Comparison of ENCODE assay signal across 9 mouse cellular contexts in the genomic region with DNA sequence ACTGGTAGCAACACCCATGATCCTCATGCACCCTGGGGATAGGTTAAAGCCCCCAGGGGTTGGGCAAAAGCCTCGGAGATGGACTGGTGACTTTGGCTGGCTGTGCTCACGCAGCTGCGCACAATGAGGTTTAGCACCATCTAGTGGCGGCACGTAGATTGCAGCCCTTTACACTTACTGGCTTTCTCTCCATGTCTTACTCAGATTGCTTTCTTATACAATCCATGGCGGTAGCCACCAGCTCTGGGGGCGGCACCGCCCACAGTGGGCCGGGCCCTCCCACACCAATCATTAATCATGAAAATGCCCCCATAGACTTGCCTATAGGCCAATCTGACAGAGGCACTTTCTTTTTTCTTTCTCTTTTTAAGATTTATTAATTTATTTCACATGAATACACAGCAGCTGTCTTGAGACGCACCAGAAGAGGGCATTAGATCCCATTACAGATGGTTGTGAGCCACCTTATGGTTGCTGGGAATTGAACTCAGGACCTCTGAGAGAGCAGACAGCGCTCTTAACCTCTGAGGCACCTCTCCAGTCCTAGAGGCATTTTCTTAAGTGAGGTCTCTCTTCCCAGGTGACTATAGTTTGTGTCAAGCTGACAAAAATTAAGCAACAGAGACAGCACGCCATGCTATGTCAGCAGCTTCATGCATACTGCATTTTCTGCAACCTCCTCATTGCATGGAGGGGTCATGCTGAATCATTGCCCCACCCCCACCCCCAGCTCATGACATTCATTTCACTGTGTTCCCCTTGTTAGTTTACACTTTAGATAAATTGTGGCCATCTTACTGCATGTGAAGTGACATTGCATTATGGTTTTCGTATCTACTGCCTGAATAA. TPM values are rescaled to one million over a fixed set of nuclear protein-coding genes. Genes with fewer than 3 reads are reported as not detected.
DNase-seq lines count a peak whose midpoint lies in the region; ATAC-seq and TF ChIP-seq lines count a peak whose summit lies in the region.
"Had no signal": no experiment of that assay in that cellular context is flagged by ENCODE, and none has a peak within 500 bp of the region (broad histone marks: within the 10 kb centered on the region; RNA-seq: fewer than 3 reads in every experiment).

No protein-coding gene starts in this region.

- no peak overlapping the region for H3K9ac ChIP-seq in liver, embryonic 16.5 days (ENCODE audit: low read depth, low read length)
- H3K9ac ChIP-seq in neural tube, embryonic 14.5 days (replicated peaks; ENCODE audit: low read depth, low read length), result no peak overlapping the region

- H3K4me3 ChIP-seq in hindbrain, embryonic 10.5 days, result peak overlapping the region; percentile 24
- no peak overlapping the region for H3K4me3 ChIP-seq in layer of hippocampus, adult 2 months
- no peak overlapping the region for H3K4me3 ChIP-seq in liver, embryonic 16.5 days (ENCODE audit: low read depth, low read length)
- H3K4me3 ChIP-seq in neural tube, embryonic 14.5 days (ENCODE audit: low read depth, low read length), result no peak overlapping the region

- H3K4me2 ChIP-seq in liver, embryonic 16.5 days (ENCODE audit: low read depth, low read length), result no peak overlapping the region
- peak overlapping the region; percentile 14; the same call in 1 of the 2 replicates for H3K4me2 ChIP-seq in neural tube, embryonic 14.5 days (ENCODE audit: low read depth, low read length)

- no peaks in the 10 kb centered on the region; the same call in 1 of the 2 replicates for H3K27me3 ChIP-seq in hindbrain, embryonic 10.5 days (ENCODE audit: insufficient read depth, poor library complexity, severe bottlenecking)
- H3K27me3 ChIP-seq in liver, embryonic 16.5 days (ENCODE audit: control insufficient read depth, insufficient read depth, low read depth, low read length), result no peaks in the 10 kb centered on the region
- H3K27me3 ChIP-seq in neural tube, embryonic 14.5 days (ENCODE audit: control insufficient read depth, insufficient read depth, low read length), result no peaks in the 10 kb centered on the region

- H3K36me3 ChIP-seq in hindbrain, embryonic 10.5 days, result no peaks in the 10 kb centered on the region
- H3K36me3 ChIP-seq in liver, embryonic 16.5 days (ENCODE audit: control insufficient read depth, insufficient read depth), result no peaks in the 10 kb centered on the region
- H3K36me3 ChIP-seq in neural tube, embryonic 14.5 days (ENCODE audit: control insufficient read depth, insufficient read depth, low read length), result no peaks in the 10 kb centered on the region

- peak; percentile 68 for TF ChIP-seq CTCF in layer of hippocampus, adult 2 months (conservative IDR thresholded peaks at IDR 0.05)

- 29% methylated on average over 13 of the region's 13 CpGs for WGBS in hindbrain, embryonic 10.5 days
- WGBS in liver, embryonic 16.5 days (ENCODE audit: insufficient replicate concordance), result 24% methylated on average over 11 of the region's 13 CpGs
- WGBS in neural tube, embryonic 14.5 days, result 33% methylated on average over 10 of the region's 13 CpGs

- ATAC-seq in liver, embryonic 16.5 days (ENCODE audit: low read depth), result peak; percentile 72
- peak; percentile 96 for ATAC-seq in neural tube, embryonic 14.5 days (ENCODE audit: low read depth)

- H3K9me3 ChIP-seq in hindbrain, embryonic 10.5 days, result no peaks in the 10 kb centered on the region
- H3K9me3 ChIP-seq in liver, embryonic 16.5 days (replicated peaks; ENCODE audit: control insufficient read depth, low read length), result no peaks in the 10 kb centered on the region
- no peaks in the 10 kb centered on the region for H3K9me3 ChIP-seq in neural tube, embryonic 14.5 days (ENCODE audit: control insufficient read depth, low read length)

- 0 out of 2 replicates have a peak, but pooled peaks cover 2% of the 10 kb centered on the region for H3K4me1 ChIP-seq in hindbrain, embryonic 10.5 days (replicated peaks)
- H3K4me1 ChIP-seq in liver, embryonic 16.5 days (ENCODE audit: control insufficient read depth, low read depth, low read length), result no peaks in the 10 kb centered on the region
- no peaks in the 10 kb centered on the region for H3K4me1 ChIP-seq in neural tube, embryonic 14.5 days (ENCODE audit: control insufficient read depth, insufficient read depth, low read length)

- DNase-seq in CD4-positive helper T cell, adult 2 months (ENCODE audit: low read depth, low spot score), result peak; percentile 71
- peak; percentile 68 for DNase-seq in cerebellum, adult 9-10 months
- peak; percentile 57 to 66 for DNase-seq in frontal cortex, postnatal 10 days (ENCODE audit: low spot score in 2 of 2)
- DNase-seq in hindbrain, embryonic 10.5 days (ENCODE audit: low spot score), result peak; percentile 83
- DNase-seq in layer of hippocampus, adult 2 months (ENCODE audit: low spot score in 2 of 2), result peak; percentile 54 to 69
- DNase-seq in testis, postnatal 14 days (ENCODE audit: low spot score), result peak; percentile 51

- H3K27ac ChIP-seq in hindbrain, embryonic 10.5 days, result no peak overlapping the region
- no peak overlapping the region for H3K27ac ChIP-seq in layer of hippocampus, adult 2 months
- H3K27ac ChIP-seq in liver, embryonic 16.5 days (ENCODE audit: low read length), result no peak overlapping the region
- no peak overlapping the region for H3K27ac ChIP-seq in neural tube, embryonic 14.5 days (ENCODE audit: low read depth, low read length)

RNA-seq across cellular contexts. Expression of gene Hunk, which starts 35.9 kb away (rescaled TPM):
- 12.7 and 14.4 TPM in 2 replicates for polyA plus RNA-seq in hindbrain, embryonic 10.5 days (2016; fragmentation: Nextera tagmentation; extraction: Ambion mirVana)
- 10 to 100 TPM; 25.7 to 31.1 TPM for total RNA-seq in layer of hippocampus, adult 2 months (2021)
- polyA plus RNA-seq in liver, embryonic 16.5 days (2015; fragmentation: Nextera tagmentation; extraction: Ambion mirVana), result 1.3 TPM in 2 replicates
- 7.4 and 8.0 TPM in 2 replicates for polyA plus RNA-seq in neural tube, embryonic 14.5 days (2014; fragmentation: Nextera tagmentation; extraction: Ambion mirVana)
- total RNA-seq: MEL had no signal
